Mouse (Mus musculus) cerebellum, adult (tissue): ENCODE results near the gene Gm17079.
"Not testable (repeated sequence)": the region's sequence is repeated elsewhere in the genome, so short reads cannot be mapped to it uniquely, and the experiment has no call there.

Experiments used
- ATAC-seq: cut with Nextera tagmentation; 2 replicates; pipeline ENCODE4 v1.9.2; 2017; ENCODE audit warnings: mild to moderate bottlenecking, moderate library complexity, mixed read lengths; ENCODE audit not compliant: insufficient number of reproducible peaks, low FRiP score, low TSS enrichment

The Gm17079 gene

GRCm38 (mm10) chr14:51695368-51695767, at the start of gene Gm17079:
Gene Gm17079 (minus strand): TSS chr14:51695468.
- not testable (repeated sequence) for ATAC-seq

GRCm38 (mm10) chr14:51740347-51741170, 45.3 kb upstream of the Gm17079 start:
- no peak for ATAC-seq

GRCm38 (mm10) chr14:51739150-51739993, 44.1 kb upstream of the Gm17079 start:
- no peak for ATAC-seq

- no peak for ATAC-seq
These were observed 43.3 kb upstream of the Gm17079 start for GRCm38 (mm10) chr14:51738411-51739149.

GRCm38 (mm10) chr14:51737967-51738366, 42.7 kb upstream of the Gm17079 start:
- ATAC-seq: no peak

- no peak for ATAC-seq
These were observed 21.8 kb upstream of the Gm17079 start, which contains the start of gene Gm5800 for GRCm38 (mm10) chr14:51717083-51717482. Gene Gm5800 (minus strand): TSS chr14:51717183.

- no peak for ATAC-seq
These were observed 18.0 kb downstream of the Gm17079 start for GRCm38 (mm10) chr14:51677269-51677668.
